Mouse (Mus musculus) heart, postnatal 10 days (tissue): ENCODE measurements around the gene Ipo4. TPM values are rescaled to one million over a fixed set of nuclear protein-coding genes. Genes with fewer than 3 reads are reported as not detected.

Source experiments
- DNase-seq, 2 experiments: peaks; one replicate each; pipeline ENCODE4 v3.0.0; 2021
- intact Hi-C: fragments of 180-260 bp; cut with DNase I; formaldehyde crosslinking; loops from one replicate; pipeline ENCODE4 v1.15.1; 2025
- total RNA-seq, 2 experiments: library from RNA; stranded (reverse); gene quantifications; 2 replicates each; pipeline ENCODE4 v1.2.3; 2021

Gene Ipo4
- total RNA-seq, 2 experiments from 2014 or later, result 54.7 to 55.0 TPM

- intact Hi-C loops, result no loop called here
- DNase-seq, result peak in 1 of 2 experiments; percentile 40
These were observed 43.5 kb downstream of the Ipo4 start for GRCm38 (mm10) chr14:55592226-55592625.

DNA sequence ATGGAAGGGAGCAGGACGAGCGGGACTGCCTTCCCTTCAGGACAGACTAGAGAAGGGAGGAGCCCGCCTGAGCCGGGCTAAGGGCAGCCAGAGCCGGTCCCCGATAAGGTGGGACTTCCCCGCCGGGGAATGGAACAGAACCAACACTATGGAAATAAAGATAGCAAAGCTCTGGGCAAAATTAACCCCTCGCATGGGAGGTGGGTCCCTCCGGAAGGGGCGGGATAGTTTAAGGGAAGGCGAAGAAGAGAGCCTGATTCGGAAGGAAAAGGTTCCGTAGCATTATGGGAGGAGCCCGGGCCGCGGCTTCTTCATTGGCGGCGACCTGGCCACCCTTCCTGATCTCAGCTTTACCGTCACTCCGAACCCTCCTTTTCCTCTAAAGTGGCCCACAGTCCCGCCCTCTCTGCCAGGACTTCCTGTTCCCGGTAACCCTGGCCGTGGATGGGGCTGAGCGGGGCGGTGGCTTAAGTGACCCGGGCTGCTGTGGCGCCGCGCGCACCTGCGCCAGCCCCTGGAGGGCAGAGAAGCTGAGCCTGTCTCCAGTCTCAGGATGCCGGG, 44.3 kb downstream of the Ipo4 start, which contains the start of gene Rnf31:
Rnf31 (plus strand) TSS at position 378 of the 561 bp plus-strand sequence.
- DNase-seq, result peak; percentile 96
- intact Hi-C loops, result no loop called here

DNA sequence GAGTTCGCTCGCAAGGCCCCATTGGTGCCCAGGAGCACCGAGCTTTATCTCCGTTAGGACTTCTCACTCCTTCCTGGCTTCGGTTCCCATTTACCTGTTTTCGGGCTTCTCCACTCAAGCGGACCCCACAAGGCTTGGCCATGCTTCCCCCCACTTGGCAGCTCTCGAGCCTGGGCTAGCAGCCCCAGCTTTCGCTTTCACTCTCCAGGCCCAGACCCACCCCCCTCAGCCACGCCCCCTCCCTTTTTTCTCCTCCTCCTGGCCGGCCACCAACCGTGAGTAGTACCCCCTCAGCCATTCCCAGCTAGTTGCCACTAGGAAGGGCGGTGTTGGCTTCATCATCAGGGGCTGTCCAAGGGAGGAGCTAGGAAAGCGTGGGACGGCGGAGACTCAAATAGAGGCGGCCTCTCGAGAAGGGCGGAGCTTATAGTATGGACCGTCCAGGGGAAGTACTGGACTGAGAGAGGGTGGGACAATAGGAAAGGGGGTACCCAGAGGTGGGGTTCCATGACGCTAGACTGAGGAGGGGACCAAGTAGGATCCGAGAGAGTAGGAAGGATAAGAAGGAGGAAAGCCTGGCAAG, 44.9 kb downstream of the Ipo4 start, which contains the start of gene Psme2:
Psme2 (minus strand) TSS at position 366 of the 583 bp plus-strand sequence.
- peak; percentile 96 to 97 for DNase-seq
- intact Hi-C loops, result no loop called here

DNA sequence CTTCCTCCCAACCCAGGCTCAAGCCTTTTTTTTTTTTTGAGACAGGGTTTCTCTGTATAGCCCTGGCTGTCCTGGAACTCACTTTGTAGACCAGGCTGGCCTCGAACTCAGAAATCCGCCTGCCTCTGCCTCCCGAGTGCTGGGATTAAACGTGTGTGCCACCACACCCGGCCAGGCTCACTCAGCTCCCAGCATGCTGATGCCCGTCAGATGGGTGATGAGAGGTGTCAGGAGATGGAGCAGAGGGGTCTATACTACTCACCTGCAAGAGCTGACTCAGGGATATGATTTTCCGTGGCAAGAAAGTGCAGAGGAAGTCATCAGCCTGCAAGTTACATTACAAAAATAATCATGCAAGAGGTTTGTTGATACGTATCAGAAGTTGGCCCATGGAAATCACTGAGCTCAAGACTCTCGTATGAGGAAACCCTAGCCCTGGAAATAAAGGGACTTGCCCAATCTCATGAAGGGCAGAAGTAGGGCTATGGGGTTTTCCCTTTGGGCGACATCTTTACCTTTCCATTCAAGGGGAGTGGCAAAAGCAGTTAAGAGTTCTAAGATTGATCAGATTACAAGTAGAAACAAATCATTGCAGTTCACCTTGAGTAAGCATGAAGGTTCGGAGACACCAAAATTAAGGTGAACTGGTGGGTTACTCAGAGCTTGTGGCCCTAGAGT, 45.8 kb downstream of the Ipo4 start:
- DNase-seq, result no peak

DNA sequence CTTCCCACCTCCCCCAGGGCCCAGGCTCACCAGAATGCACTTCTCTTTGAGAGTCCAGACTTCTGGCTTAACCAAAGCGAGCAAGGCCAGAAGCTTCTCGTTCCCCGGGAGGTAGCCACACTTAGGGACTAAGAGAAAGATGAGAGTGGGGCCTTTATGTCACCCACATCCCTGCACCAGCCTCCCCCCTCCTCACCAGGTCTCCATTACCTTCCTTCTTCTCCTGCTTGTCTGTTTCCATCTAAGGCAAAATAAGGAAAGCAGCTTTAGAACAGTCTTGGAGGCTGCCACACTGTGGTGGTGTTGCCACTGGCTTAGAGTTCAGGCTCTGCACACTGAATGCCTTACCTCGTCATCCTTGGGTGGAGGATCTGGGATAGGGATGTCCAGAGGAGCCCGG, 46.5 kb downstream of the Ipo4 start:
- no peak for DNase-seq
- intact Hi-C loops, result no loop called here

More for the DNA sequence above, 45.8 kb downstream of the Ipo4 start:
- intact Hi-C loops, result no loop called here

- intact Hi-C loops, result no loop called here
- DNase-seq, result no peak
These were observed 49.6 kb downstream of the Ipo4 start for GRCm38 (mm10) chr14:55586149-55586548.

- intact Hi-C loops, result no loop called here
- peak in 1 of 2 experiments; percentile 25 for DNase-seq
These were observed 50.2 kb downstream of the Ipo4 start for GRCm38 (mm10) chr14:55585566-55585960.

DNA sequence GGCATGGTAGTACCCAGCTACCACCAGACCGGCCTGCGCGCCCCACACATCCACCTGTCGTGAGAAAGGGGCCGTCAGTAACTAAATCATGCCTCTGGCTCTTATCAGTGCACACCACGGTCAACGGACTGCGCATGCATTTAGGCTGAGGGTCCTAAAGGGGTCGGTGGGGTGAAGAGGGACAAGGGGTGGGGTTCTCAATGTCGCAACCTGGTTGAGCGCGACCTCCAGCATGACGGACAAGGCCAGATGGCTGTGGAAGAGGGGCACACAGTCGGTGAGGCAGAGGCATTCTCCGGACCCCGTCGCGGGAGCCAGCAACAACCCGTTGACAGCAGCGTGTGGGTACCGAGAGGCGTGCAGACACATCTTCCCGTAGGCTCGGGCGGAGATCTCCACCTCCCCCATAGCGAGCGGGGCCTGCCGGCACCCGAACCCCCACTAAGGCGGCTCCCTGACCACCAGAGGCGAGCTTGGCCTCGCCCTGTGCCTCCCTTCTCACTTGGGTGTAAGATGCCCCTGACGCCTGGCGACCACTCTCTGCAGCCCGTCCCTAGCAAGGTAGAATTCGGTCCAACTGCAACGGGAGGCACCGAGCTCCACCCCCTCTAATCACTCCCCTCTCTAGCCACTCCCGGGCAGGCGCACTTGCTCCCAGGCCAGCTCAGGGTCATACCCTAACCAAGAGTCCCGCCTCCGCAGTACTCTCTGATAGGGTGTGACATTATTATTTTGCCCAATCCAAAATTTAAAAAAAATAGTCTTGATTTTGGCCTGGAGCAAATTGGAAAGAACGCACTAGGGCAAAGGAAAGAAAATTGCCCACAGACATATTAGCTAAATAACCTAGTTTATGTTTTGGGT, 50.8 kb downstream of the Ipo4 start, which contains the start of gene Emc9:
Emc9 (minus strand) TSS at position 601 of the 864 bp plus-strand sequence.
- intact Hi-C loops, result no loop called here
- DNase-seq, result peak; percentile 86

GRCm38 (mm10) chr14:55584303-55584701, 51.5 kb downstream of the Ipo4 start:
- intact Hi-C loops, result no loop called here
- DNase-seq, result no peak

DNA sequence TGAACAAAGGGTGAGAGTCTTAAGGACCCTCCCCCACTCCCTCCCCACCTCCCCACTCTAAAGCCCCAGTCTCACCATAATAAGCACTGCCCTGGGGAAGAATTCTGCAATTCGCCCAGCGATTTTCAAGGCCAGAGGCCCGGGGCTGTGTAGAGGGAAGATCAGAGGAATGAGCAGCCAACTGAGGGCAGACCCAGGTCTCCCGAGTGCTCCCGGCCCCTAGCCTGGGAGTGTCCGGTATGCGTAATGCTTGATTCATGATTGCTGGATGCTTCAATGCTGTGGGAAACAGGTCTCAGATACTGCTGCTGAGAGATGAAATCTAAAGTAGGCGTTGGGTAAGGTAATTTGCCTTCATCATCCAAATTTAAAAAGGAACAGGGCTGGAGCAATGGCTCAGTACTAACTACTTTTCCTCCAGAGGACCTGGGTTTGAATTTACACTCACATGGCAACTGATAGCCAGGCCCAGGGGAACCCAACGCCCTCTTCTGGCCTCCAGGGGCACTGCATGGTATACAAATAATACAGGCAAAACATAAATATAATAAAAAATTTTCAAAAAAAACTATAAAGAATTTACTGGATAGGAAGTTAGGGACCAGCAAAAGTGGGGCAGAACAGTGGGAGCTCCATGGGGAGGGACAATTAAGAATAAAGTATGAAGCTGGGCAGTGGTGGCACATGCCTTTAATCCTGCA, 53.6 kb downstream of the Ipo4 start:
- intact Hi-C loops, result no loop called here
- DNase-seq, result no peak

GRCm38 (mm10) chr14:55580731-55581130, 55.0 kb downstream of the Ipo4 start:
- no peak for DNase-seq
- intact Hi-C loops, result no loop called here

GRCm38 (mm10) chr14:55579511-55580496, 56.0 kb downstream of the Ipo4 start:
- intact Hi-C loops, result no loop called here
- no peak for DNase-seq

DNA sequence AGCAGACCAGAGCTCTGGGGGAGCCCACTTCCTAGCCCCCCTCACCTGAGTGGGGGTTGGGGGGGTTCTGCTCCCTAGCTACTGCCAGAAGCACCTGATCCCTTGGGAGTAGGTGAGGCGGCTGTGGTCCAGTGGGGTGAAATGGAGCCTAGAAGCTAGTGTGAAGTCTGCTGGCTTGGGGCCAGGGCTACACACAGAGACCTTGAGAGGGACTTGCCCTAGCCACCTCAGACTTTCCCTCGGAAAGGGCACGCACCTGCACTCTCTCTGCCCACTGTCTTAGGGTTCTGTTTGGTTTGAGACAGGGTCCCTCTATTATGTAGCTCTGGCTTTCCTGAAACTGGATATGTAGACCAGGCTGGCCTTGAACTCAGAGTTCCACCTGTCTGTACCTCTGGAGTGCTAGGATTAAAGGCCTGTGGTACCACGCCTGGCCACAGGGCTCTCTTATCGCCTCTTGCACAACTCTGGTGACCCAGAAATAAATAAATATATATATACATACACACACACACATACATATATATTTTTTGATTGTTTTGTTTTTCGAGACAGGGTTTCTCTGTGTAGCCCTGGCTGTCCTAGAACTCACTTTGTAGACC, 57.0 kb downstream of the Ipo4 start:
- DNase-seq, result peak; percentile 66 to 77
- intact Hi-C loops, result no loop called here

- DNase-seq, result peak; percentile 81 to 88
- intact Hi-C loops, result no loop called here
These were observed 57.7 kb downstream of the Ipo4 start, which contains the start of gene Psme1 for GRCm38 (mm10) chr14:55577871-55578667. Psme1 (plus strand) TSS chr14:55578123.

GRCm38 (mm10) chr14:55576376-55576775, 59.4 kb downstream of the Ipo4 start:
- intact Hi-C loops, result no loop called here

DNA sequence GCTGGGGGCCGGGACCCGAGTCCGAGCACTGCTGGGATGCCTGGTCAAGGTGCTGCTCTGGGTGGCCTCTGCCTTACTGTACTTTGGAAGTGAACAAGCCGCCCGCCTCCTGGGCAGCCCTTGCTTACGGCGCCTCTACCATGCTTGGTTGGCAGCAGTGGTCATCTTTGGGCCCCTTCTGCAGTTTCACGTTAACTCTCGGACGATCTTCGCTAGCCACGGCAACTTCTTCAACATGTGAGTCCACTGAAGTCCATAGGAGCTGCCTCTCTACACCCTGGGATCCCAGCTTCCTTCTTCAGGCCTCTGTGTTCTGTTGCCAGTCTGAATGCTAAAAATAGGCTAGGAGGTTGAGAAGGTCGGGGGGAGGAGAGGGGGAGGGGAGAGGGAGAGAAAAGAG, 60.0 kb downstream of the Ipo4 start:
- peak in 1 of 2 experiments; percentile 54 for DNase-seq
- intact Hi-C loops, result no loop called here

More at GRCm38 (mm10) chr14:55576376-55576775, 59.4 kb downstream of the Ipo4 start:
- peak; percentile 42 to 52 for DNase-seq
